Mouse (Mus musculus): ENCODE results near the gene Fam217b. TPM values are rescaled to one million over a fixed set of nuclear protein-coding genes. Genes with fewer than 3 reads are reported as not detected.

Fam217b gene
- polyA plus RNA-seq, 1 experiment = 5.1 TPM

DNA sequence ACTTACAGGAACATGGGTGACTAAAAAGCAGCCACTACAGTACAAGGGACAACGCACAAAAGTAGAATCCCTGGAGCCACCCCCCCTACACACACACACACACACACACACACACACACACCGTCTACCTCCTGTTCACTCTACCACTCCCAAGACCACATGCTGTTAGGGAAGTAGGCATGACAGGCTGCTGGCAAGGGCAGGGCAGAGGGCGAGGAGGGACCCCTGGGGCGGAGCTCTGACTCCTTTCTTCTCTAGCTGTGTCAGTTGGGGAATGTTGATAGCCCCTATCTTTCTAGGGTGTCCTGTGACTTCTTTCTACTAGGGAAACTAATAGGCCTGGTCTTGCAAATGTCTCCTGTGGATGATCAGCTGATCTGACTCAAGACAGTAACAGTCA is 2.6 kb downstream of the Fam217b start:
- no peak overlapping the region for H3K27ac ChIP-seq (ENCODE audit: insufficient read depth, low read depth, low read length)
- no peak for TF ChIP-seq CTCF (IDR thresholded peaks at IDR 0.05; ENCODE audit: low read depth, low read length)
- no peak for TF ChIP-seq POLR2A (IDR thresholded peaks at IDR 0.05; ENCODE audit: borderline replicate concordance, low read depth, low read length)
- no peak overlapping the region for H3K4me3 ChIP-seq (ENCODE audit: insufficient read depth, low read length)
- no peaks in the 10 kb centered on the region for H3K4me1 ChIP-seq (ENCODE audit: control insufficient read depth, insufficient read depth, low read length)

DNA sequence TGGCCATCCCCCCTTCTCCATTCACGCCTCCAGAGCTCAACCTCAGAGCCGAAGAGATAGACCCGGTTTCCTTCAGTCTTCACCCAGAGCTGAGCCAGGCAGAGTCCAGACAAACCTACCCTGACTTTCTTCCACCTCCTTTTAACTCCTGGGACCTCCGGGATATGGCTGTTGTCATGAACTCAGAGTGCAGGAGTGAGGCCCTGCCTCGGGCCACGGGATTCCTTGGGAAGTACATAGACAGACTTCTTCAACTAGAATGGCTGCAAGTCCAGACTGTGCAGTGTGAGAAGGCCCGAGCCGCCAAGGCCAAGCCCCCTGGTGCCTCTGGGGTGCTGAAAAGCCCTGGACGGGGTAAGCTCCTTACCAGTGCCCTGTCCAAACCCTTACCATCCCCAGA is 6.3 kb downstream of the Fam217b start:
- Histone ChIP-seq H3K4me1 (ENCODE audit: control insufficient read depth, insufficient read depth, low read length) (no peaks in the 10 kb centered on the region), H3K27ac (ENCODE audit: insufficient read depth, low read depth, low read length) (no peak overlapping the region), H3K4me3 (ENCODE audit: insufficient read depth, low read length) (no peak overlapping the region)
- TF ChIP-seq POLR2A (IDR thresholded peaks at IDR 0.05; ENCODE audit: borderline replicate concordance, low read depth, low read length) (no peak), CTCF (IDR thresholded peaks at IDR 0.05; ENCODE audit: low read depth, low read length) (no peak)

DNA sequence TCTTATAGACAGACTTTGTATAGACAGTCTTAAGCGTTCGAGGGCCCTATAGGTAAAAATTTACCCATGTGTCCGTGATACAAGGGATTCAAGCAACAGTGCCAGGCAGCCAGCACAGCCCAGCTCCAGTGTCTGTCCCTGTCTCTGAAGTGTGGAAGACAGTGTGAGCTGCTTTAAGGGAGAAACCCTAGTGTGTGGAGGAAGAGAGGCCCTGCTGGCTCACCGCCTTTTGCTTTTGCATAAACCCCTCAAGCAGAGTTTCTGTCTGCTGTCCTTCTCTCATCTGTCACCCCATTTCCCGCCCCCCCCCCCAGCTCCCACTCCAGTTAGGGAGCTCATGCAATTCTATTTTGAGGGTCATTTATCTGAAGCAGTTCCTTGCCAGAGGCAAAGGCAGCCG is 7.3 kb downstream of the Fam217b start:
- H3K4me3 ChIP-seq (ENCODE audit: insufficient read depth, low read length) = no peak overlapping the region
- H3K27ac ChIP-seq (ENCODE audit: insufficient read depth, low read depth, low read length) = no peak overlapping the region
- no peak for TF ChIP-seq CTCF (IDR thresholded peaks at IDR 0.05; ENCODE audit: low read depth, low read length)
- no peak for TF ChIP-seq POLR2A (IDR thresholded peaks at IDR 0.05; ENCODE audit: borderline replicate concordance, low read depth, low read length)
- no peaks in the 10 kb centered on the region for H3K4me1 ChIP-seq (ENCODE audit: control insufficient read depth, insufficient read depth, low read length)

DNA sequence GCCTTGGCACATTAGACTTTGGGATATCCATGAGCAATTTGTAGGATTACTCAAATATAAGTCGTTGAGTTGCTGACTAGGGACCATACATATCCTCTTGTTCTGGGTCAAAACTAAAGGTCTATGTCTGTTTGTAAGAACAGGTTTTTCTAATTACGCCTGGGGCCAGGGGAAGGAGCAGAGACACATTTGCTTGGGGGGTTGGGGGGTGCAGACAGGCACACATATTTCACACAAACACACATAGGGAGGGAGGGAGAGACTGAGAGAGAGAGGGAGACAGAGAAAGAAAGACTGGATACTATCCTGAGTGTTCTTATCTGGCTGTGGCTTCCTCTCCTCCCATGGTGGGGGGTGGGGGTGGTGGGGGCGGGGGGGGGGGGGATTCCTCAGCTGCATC is 7.9 kb downstream of the Fam217b start:
- no peak overlapping the region for H3K27ac ChIP-seq (ENCODE audit: insufficient read depth, low read depth, low read length)
- TF ChIP-seq POLR2A (IDR thresholded peaks at IDR 0.05; ENCODE audit: borderline replicate concordance, low read depth, low read length) (no peak), CTCF (IDR thresholded peaks at IDR 0.05; ENCODE audit: low read depth, low read length) (no peak)
- H3K4me1 ChIP-seq (ENCODE audit: control insufficient read depth, insufficient read depth, low read length) = no peaks in the 10 kb centered on the region
- H3K4me3 ChIP-seq (ENCODE audit: insufficient read depth, low read length) = no peak overlapping the region

DNA sequence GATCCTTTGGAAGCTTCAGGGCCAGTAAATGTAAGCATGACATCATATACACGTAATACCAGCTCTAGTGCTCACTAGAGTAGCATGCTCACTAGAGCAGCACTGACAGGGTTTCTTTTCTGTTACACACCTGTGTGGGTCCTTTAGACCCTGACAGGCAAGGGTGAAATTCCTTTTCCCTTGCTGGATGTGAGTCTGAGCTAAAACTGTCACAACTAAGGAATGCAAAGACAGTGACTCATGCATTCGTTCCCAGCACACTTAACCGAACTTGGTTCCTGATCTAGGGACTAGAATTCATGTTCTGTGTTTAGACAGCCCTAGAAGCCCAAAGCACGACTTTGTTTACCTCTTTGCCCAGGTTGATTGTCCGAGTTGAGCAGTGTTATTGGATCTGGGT is 8.9 kb downstream of the Fam217b start:
- Histone ChIP-seq H3K27ac (ENCODE audit: insufficient read depth, low read depth, low read length) (no peak overlapping the region), H3K4me1 (ENCODE audit: control insufficient read depth, insufficient read depth, low read length) (no peaks in the 10 kb centered on the region), H3K4me3 (ENCODE audit: insufficient read depth, low read length) (no peak overlapping the region)
- no peak for TF ChIP-seq POLR2A (IDR thresholded peaks at IDR 0.05; ENCODE audit: borderline replicate concordance, low read depth, low read length)
- TF ChIP-seq CTCF (IDR thresholded peaks at IDR 0.05; ENCODE audit: low read depth, low read length) = no peak

DNA sequence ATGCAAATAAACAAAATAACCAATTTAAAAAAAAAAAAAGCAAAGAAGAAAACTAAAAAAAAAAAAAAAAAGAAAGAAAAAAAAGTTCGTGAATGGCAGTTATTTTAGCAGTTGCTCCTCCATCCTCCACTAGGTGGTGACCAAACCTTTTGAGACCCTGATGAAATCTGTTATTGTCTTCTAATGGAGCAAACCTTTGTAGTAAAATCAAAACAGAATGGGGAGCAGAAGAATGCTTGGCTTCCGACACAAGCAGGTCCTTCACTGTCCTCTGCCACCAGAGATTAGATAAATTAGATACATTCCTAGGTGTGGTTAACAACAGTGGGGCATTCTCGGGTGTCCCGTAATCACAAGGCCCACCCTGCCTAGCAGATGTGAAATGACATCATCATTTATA is 11.9 kb downstream of the Fam217b start:
- Histone ChIP-seq H3K4me3 (ENCODE audit: insufficient read depth, low read length) (no peak overlapping the region), H3K4me1 (ENCODE audit: control insufficient read depth, insufficient read depth, low read length) (no peaks in the 10 kb centered on the region), H3K27ac (ENCODE audit: insufficient read depth, low read depth, low read length) (no peak overlapping the region)
- TF ChIP-seq POLR2A (IDR thresholded peaks at IDR 0.05; ENCODE audit: borderline replicate concordance, low read depth, low read length) = no peak
- TF ChIP-seq CTCF (IDR thresholded peaks at IDR 0.05; ENCODE audit: low read depth, low read length) = no peak

DNA sequence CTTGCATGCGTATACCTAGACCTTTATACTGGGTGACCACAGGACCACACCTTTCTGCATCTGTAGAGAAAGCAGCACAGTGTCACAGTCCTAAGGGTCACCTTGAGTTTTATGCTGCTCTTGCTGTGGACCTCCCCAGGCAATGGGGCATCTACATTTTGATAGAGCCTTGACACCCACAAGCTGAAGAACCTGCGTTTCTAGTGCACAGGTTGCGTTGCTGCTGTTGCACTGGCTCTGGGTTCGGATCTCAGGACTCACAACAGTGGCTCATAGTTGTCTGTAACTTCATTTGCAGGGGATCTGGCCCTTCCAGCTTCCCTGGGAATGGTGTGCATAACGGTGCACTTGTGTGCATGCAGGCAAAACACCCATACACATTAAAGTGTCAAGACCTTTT is 12.9 kb downstream of the Fam217b start:
- H3K27ac ChIP-seq (ENCODE audit: insufficient read depth, low read depth, low read length) = no peak overlapping the region
- H3K4me3 ChIP-seq (ENCODE audit: insufficient read depth, low read length) = no peak overlapping the region
- no peaks in the 10 kb centered on the region for H3K4me1 ChIP-seq (ENCODE audit: control insufficient read depth, insufficient read depth, low read length)
- TF ChIP-seq POLR2A (IDR thresholded peaks at IDR 0.05; ENCODE audit: borderline replicate concordance, low read depth, low read length) = no peak
- no peak for TF ChIP-seq CTCF (IDR thresholded peaks at IDR 0.05; ENCODE audit: low read depth, low read length)

DNA sequence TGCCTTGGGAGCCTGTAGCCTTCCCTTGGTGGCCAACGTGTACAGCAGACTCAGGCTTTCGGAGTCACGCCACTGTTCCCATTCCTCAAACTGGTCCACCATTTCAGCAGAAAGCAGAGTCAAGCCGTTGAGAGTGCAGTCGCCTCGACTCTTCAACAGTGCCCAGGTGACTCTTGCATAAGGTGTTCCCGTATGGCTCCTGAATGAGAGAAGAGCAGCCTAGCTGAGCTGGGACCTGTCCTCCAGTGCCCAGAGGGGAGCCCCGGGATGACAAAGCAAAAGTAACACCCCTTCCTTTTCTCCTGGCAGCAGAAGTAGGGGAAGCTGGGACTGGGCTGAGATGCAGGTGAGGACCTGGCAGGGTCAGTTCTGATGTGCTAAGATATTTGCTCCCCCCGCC is 13.9 kb downstream of the Fam217b start:
- Histone ChIP-seq H3K27ac (ENCODE audit: insufficient read depth, low read depth, low read length) (no peak overlapping the region), H3K4me1 (ENCODE audit: control insufficient read depth, insufficient read depth, low read length) (no peaks in the 10 kb centered on the region), H3K4me3 (ENCODE audit: insufficient read depth, low read length) (no peak overlapping the region)
- TF ChIP-seq CTCF (IDR thresholded peaks at IDR 0.05; ENCODE audit: low read depth, low read length) = no peak

DNA sequence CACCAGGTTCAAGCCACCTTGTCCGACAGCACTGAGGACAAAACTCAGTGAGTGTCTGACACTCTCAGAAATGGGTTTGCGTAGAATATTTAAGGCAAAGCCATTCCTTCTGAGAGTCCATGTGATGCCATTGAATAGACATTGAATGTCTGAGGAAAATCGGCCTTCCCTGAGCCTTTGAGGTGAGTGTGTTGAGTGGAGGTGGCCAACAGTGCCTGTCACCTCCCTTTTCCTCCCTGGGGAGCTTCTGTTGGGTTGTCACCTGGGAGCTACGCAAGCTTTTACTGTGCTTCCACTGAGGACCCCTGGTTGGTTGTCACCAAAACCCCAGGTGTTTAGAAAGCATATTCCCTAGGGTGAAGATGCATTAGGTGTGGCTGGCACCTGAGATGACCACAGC is 14.4 kb downstream of the Fam217b start:
- H3K4me3 ChIP-seq (ENCODE audit: insufficient read depth, low read length) = no peak overlapping the region
- H3K27ac ChIP-seq (ENCODE audit: insufficient read depth, low read depth, low read length) = no peak overlapping the region
- TF ChIP-seq CTCF (IDR thresholded peaks at IDR 0.05; ENCODE audit: low read depth, low read length) (no peak), POLR2A (IDR thresholded peaks at IDR 0.05; ENCODE audit: borderline replicate concordance, low read depth, low read length) (no peak)
- H3K4me1 ChIP-seq (ENCODE audit: control insufficient read depth, insufficient read depth, low read length) = no peaks in the 10 kb centered on the region

DNA sequence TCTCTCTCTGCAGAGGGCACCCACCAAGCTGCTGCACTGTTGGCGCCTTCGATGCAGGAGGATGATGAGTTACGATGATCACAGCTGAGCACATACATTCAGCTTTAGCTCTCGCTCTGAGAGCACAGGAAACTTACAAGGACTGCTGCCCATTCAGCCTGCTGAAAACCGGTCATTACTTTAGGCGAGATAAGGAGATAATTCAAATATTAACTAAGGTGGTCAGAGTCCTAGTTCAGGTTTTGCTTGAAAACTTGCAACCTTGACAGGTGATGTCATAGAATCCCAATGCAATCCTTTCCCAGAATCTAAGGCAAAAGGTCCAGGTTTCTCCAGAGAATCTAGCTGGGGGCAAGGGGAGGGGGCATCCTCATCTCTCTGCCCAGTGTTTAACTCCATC is 15.1 kb downstream of the Fam217b start:
- TF ChIP-seq CTCF (IDR thresholded peaks at IDR 0.05; ENCODE audit: low read depth, low read length) (no peak), POLR2A (IDR thresholded peaks at IDR 0.05; ENCODE audit: borderline replicate concordance, low read depth, low read length) (no peak)
- Histone ChIP-seq H3K4me1 (ENCODE audit: control insufficient read depth, insufficient read depth, low read length) (no peaks in the 10 kb centered on the region), H3K27ac (ENCODE audit: insufficient read depth, low read depth, low read length) (no peak overlapping the region), H3K4me3 (ENCODE audit: insufficient read depth, low read length) (no peak overlapping the region)

DNA sequence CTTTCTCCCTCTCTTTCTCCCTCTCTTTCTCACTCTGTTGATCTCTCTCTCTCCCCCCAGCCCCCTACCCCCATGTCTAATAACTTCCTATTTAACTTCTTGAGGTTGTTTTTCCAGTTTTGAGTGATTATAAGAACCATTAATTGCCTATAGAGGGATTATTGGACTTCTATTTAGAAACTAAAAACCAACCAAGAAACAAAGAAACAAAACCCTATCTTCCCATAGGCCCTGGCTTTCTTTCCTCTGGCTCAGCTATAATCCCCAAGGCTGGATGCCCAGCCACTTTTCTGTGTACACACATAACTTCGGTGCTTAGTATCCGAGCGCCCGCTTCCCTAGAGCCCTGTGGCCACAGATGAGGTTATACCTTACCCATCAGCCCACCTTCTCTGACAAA is 15.9 kb downstream of the Fam217b start, which contains the start of gene Cdh26:
TSS of gene Cdh26 (plus strand) at position 301 of the 400 bp plus-strand sequence.
- no peak within 1 kb of the TSS for H3K27ac ChIP-seq (ENCODE audit: insufficient read depth, low read depth, low read length)
- TF ChIP-seq POLR2A (IDR thresholded peaks at IDR 0.05; ENCODE audit: borderline replicate concordance, low read depth, low read length) = no peak
- no peak for TF ChIP-seq CTCF (IDR thresholded peaks at IDR 0.05; ENCODE audit: low read depth, low read length)
- H3K4me3 ChIP-seq (ENCODE audit: insufficient read depth, low read length) = no peak within 1 kb of the TSS
- H3K4me1 ChIP-seq (ENCODE audit: control insufficient read depth, insufficient read depth, low read length) = no peaks in the 10 kb centered on the region

All from bone marrow macrophage, adult 2 months (primary cell).